In genomic region chr10:36800925-36801482, GRCm38 (mm10) we compare ENCODE assay signal across 24 mouse cellular contexts.
A peak's percentile ranks its signal among the peaks of the same experiment; 100 is the strongest.
DNase-seq lines count a peak whose midpoint lies in the region; ATAC-seq lines count a peak whose summit lies in the region.
"Had no signal": no experiment of that assay in that cellular context is flagged by ENCODE, and none has a peak within 500 bp of the region (broad histone marks: within the 10 kb centered on the region; RNA-seq: fewer than 3 reads in every experiment).

No protein-coding gene starts in this region.

- no peak overlapping the region for H3K9ac ChIP-seq in kidney, embryonic 16.5 days (replicated peaks; ENCODE audit: low read length)
- no peak overlapping the region for H3K9ac ChIP-seq in kidney, embryonic 14.5 days (ENCODE audit: low read depth, low read length)
- no peak overlapping the region for H3K9ac ChIP-seq in midbrain, embryonic 14.5 days (replicated peaks; ENCODE audit: low read length)
- H3K9ac ChIP-seq in midbrain, embryonic 13.5 days (replicated peaks) = no peak overlapping the region
- no peak overlapping the region for H3K9ac ChIP-seq in hindbrain, embryonic 12.5 days
- H3K9ac ChIP-seq in neural tube, embryonic 15.5 days (replicated peaks) = no peak overlapping the region
- H3K9ac ChIP-seq: forebrain, embryonic 12.5 days; limb, embryonic 12.5 days; liver, postnatal 0 days; stomach, embryonic 15.5 days had no signal

- no peak overlapping the region for H3K4me3 ChIP-seq in kidney, embryonic 16.5 days (ENCODE audit: low read length)
- H3K4me3 ChIP-seq in kidney, embryonic 14.5 days (ENCODE audit: low read length) = no peak overlapping the region
- H3K4me3 ChIP-seq in midbrain, embryonic 14.5 days (replicated peaks; ENCODE audit: low read depth, low read length) = no peak overlapping the region
- no peak overlapping the region for H3K4me3 ChIP-seq in midbrain, embryonic 13.5 days (replicated peaks)
- H3K4me3 ChIP-seq in hindbrain, embryonic 12.5 days = no peak overlapping the region
- no peak overlapping the region for H3K4me3 ChIP-seq in neural tube, embryonic 15.5 days (replicated peaks)
- H3K4me3 ChIP-seq: forebrain, embryonic 12.5 days; heart, adult 2 months; limb, embryonic 12.5 days; myocyte; stomach, embryonic 15.5 days had no signal

- WGBS in kidney, embryonic 16.5 days = 23% methylated on average over 2 of the region's 2 CpGs
- WGBS in kidney, embryonic 14.5 days = 37% methylated on average over 2 of the region's 2 CpGs
- 26% methylated on average over 2 of the region's 2 CpGs for WGBS in midbrain, embryonic 14.5 days
- WGBS in midbrain, embryonic 13.5 days = 37% methylated on average over 2 of the region's 2 CpGs
- 17% methylated on average over 2 of the region's 2 CpGs for WGBS in hindbrain, embryonic 12.5 days
- WGBS in neural tube, embryonic 15.5 days = 34% methylated on average over 2 of the region's 2 CpGs

- H3K4me1 ChIP-seq in kidney, embryonic 16.5 days (ENCODE audit: insufficient read depth, low read length) = no peaks in the 10 kb centered on the region
- no peaks in the 10 kb centered on the region for H3K4me1 ChIP-seq in kidney, embryonic 14.5 days (ENCODE audit: control insufficient read depth, insufficient read depth, low read length)
- no peaks in the 10 kb centered on the region for H3K4me1 ChIP-seq in midbrain, embryonic 14.5 days (ENCODE audit: control insufficient read depth, insufficient read depth, low read length)
- H3K4me1 ChIP-seq in midbrain, embryonic 13.5 days (replicated peaks) = peaks cover 6% of the 10 kb centered on the region; the same call in 1 of the 2 replicates
- peaks cover 12% of the 10 kb centered on the region for H3K4me1 ChIP-seq in hindbrain, embryonic 12.5 days
- peaks cover 3% of the 10 kb centered on the region; the same call in 1 of the 2 replicates for H3K4me1 ChIP-seq in neural tube, embryonic 15.5 days
- H3K4me1 ChIP-seq: stomach, embryonic 15.5 days had no signal

- H3K36me3 ChIP-seq in kidney, embryonic 16.5 days (ENCODE audit: insufficient read depth, low read length) = no peaks in the 10 kb centered on the region
- H3K36me3 ChIP-seq in kidney, embryonic 14.5 days (ENCODE audit: control insufficient read depth, insufficient read depth, low read length) = no peaks in the 10 kb centered on the region
- no peaks in the 10 kb centered on the region for H3K36me3 ChIP-seq in midbrain, embryonic 14.5 days (ENCODE audit: control insufficient read depth, insufficient read depth, low read length)
- H3K36me3 ChIP-seq in midbrain, embryonic 13.5 days = no peaks in the 10 kb centered on the region
- H3K36me3 ChIP-seq in hindbrain, embryonic 12.5 days = no peaks in the 10 kb centered on the region
- H3K36me3 ChIP-seq in neural tube, embryonic 15.5 days = no peaks in the 10 kb centered on the region
- H3K36me3 ChIP-seq: forebrain, embryonic 12.5 days; limb, embryonic 12.5 days; stomach, embryonic 15.5 days had no signal

- no peak overlapping the region for H3K4me2 ChIP-seq in kidney, embryonic 16.5 days (replicated peaks; ENCODE audit: low read depth, low read length)
- H3K4me2 ChIP-seq in kidney, embryonic 14.5 days (replicated peaks; ENCODE audit: low read depth, low read length) = no peak overlapping the region
- no peak overlapping the region for H3K4me2 ChIP-seq in midbrain, embryonic 14.5 days (ENCODE audit: low read length)
- H3K4me2 ChIP-seq in midbrain, embryonic 13.5 days (replicated peaks) = no peak overlapping the region
- H3K4me2 ChIP-seq in hindbrain, embryonic 12.5 days (replicated peaks) = no peak overlapping the region
- H3K4me2 ChIP-seq in neural tube, embryonic 15.5 days = no peak overlapping the region
- H3K4me2 ChIP-seq: forebrain, embryonic 12.5 days; limb, embryonic 12.5 days; liver, embryonic 11.5 days; stomach, embryonic 15.5 days had no signal

- peak; percentile 39; the same call in 1 of the 2 replicates for ATAC-seq in kidney, embryonic 16.5 days (ENCODE audit: low FRiP score, low TSS enrichment)
- ATAC-seq in kidney, embryonic 14.5 days (ENCODE audit: low FRiP score, low TSS enrichment) = no peak
- ATAC-seq in midbrain, embryonic 14.5 days (ENCODE audit: low FRiP score, low TSS enrichment) = peak; percentile 13; the same call in 1 of the 2 replicates
- ATAC-seq in midbrain, embryonic 13.5 days = no peak
- no peak for ATAC-seq in hindbrain, embryonic 12.5 days (ENCODE audit: low FRiP score)
- ATAC-seq in neural tube, embryonic 15.5 days (ENCODE audit: low FRiP score) = peak; percentile 16; the same call in 1 of the 2 replicates
- ATAC-seq: inflammation-experienced regulatory T-cells, adult 6 months; liver, postnatal 0 days; midbrain, embryonic 16.5 days had no signal

- no peaks in the 10 kb centered on the region for H3K27me3 ChIP-seq in kidney, embryonic 16.5 days (ENCODE audit: insufficient read depth, low read length)
- no peaks in the 10 kb centered on the region for H3K27me3 ChIP-seq in kidney, embryonic 14.5 days (ENCODE audit: control insufficient read depth, insufficient read depth, low read length)
- no peaks in the 10 kb centered on the region for H3K27me3 ChIP-seq in midbrain, embryonic 14.5 days (ENCODE audit: control insufficient read depth, insufficient read depth, low read length)
- H3K27me3 ChIP-seq in midbrain, embryonic 13.5 days = no peaks in the 10 kb centered on the region
- H3K27me3 ChIP-seq in hindbrain, embryonic 12.5 days = no peaks in the 10 kb centered on the region
- no peaks in the 10 kb centered on the region for H3K27me3 ChIP-seq in neural tube, embryonic 15.5 days (replicated peaks)
- H3K27me3 ChIP-seq: forebrain, embryonic 12.5 days; limb, embryonic 12.5 days; stomach, embryonic 15.5 days had no signal

- H3K27ac ChIP-seq in kidney, embryonic 16.5 days (ENCODE audit: low read length) = no peak overlapping the region
- H3K27ac ChIP-seq in kidney, embryonic 14.5 days (ENCODE audit: low read depth, low read length) = no peak overlapping the region
- no peak overlapping the region for H3K27ac ChIP-seq in midbrain, embryonic 14.5 days (replicated peaks; ENCODE audit: low read depth, low read length)
- H3K27ac ChIP-seq in midbrain, embryonic 13.5 days = no peak overlapping the region
- H3K27ac ChIP-seq in hindbrain, embryonic 12.5 days = peak overlapping the region; percentile 30; the same call in 1 of the 2 replicates
- no peak overlapping the region for H3K27ac ChIP-seq in neural tube, embryonic 15.5 days (replicated peaks)
- H3K27ac ChIP-seq: forebrain, embryonic 12.5 days; heart, adult 2 months; limb, embryonic 12.5 days; stomach, embryonic 15.5 days had no signal

- no peaks in the 10 kb centered on the region for H3K9me3 ChIP-seq in kidney, embryonic 16.5 days (ENCODE audit: low read length)
- H3K9me3 ChIP-seq in kidney, embryonic 14.5 days (ENCODE audit: control insufficient read depth, low read length) = no peaks in the 10 kb centered on the region
- H3K9me3 ChIP-seq in midbrain, embryonic 14.5 days (ENCODE audit: control insufficient read depth, low read length) = no peaks in the 10 kb centered on the region
- no peaks in the 10 kb centered on the region for H3K9me3 ChIP-seq in midbrain, embryonic 13.5 days
- H3K9me3 ChIP-seq in hindbrain, embryonic 12.5 days (replicated peaks) = no peaks in the 10 kb centered on the region
- no peaks in the 10 kb centered on the region for H3K9me3 ChIP-seq in neural tube, embryonic 15.5 days (replicated peaks)
- H3K9me3 ChIP-seq: forebrain, embryonic 12.5 days; limb, embryonic 12.5 days; stomach, embryonic 15.5 days had no signal

- DNase-seq in midbrain, embryonic 14.5 days = peak; percentile 27
- no peak for DNase-seq in adrenal gland, adult 18-20 months (ENCODE audit: low spot score in 2 of 2)
- DNase-seq in thymus, postnatal 0 days (ENCODE audit: low spot score) = no peak
- DNase-seq: adrenal gland, postnatal 36 days; cerebellum, adult 11 months; cerebellum, adult 9-11 months; gastrocnemius, postnatal 36 days; heart, adult 2 months; kidney, adult 18-20 months; liver, postnatal 0 days; lung, postnatal 14 days; thymus, postnatal 36 days had no signal

Comparison
In these comparisons a context has a peak if more than half of its experiments do, and no peak if none do; other contexts are left out.
1. ATAC-seq: peak in kidney, embryonic 16.5 days (single experiment), midbrain, embryonic 14.5 days (single experiment) and neural tube, embryonic 15.5 days (single experiment); none in kidney, embryonic 14.5 days (single experiment), midbrain, embryonic 13.5 days (single experiment) and hindbrain, embryonic 12.5 days (single experiment).